Mouse (Mus musculus): Measurements from ENCODE around the gene Gpn1.

GRCm38 (mm10) chr5:31451336-31451735 is 43.2 kb upstream of the Gpn1 start:
- TF ChIP-seq CTCF (conservative IDR thresholded peaks at IDR 0.05; ENCODE audit: insufficient read depth, insufficient read length, low read depth, low read length) (no peak), POLR2A (IDR thresholded peaks at IDR 0.05; ENCODE audit: low read depth, low read length) (no peak)

All from kidney, adult 2 months (tissue).